Mouse (Mus musculus) MN1 (cell line): ENCODE results near the gene Fam71e1.

Experiments
- DNase-seq: peaks from one replicate; pipeline ENCODE4 v3.0.0-alpha.2; 2016; ENCODE audit warnings: low spot score

The Fam71e1 gene

DNA sequence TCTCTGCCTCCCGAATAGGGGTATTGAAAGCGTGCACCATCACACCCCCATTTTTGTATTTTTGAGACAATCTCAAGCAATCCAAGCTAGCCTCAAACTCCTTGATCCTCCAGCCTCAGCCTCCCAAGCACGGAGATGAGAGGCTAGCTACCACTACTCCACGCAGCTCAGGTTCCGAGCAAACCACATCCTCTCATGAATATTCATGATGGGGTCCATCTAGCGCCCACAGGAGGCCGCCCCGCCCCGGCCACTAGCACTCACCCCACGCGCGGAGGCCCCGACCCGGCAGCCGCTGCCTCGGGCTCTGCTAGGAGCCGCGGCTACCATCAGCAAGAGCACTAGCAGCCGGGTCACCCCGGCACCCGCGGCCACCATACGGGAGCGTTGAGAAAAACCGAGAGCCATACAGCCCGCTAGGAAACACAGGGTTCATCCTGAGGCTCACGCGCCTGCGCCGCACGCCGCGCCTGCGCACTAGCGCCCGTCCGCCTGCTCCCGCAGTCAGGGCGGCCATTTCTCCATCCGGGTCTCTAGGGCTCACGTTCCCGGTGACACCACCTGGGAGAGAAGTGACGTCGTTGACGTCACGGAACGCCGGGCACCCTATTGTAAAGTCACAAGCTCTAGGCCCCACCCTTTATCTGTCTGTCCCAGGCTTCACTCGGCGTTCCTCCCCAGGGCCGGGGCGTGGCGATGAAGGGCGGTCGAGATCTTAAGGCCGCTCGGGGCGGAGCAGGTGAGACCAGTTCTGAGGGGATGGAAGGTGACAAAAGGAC, at the start of gene Fam71e1, which contains the start of gene Emc10:
Gene Fam71e1, plus strand, starts transcription at position 590 of the 779 bp plus-strand sequence.
Gene Emc10, minus strand, starts transcription at position 538 of the 779 bp plus-strand sequence.
- peak; percentile 98 for DNase-seq

DNA sequence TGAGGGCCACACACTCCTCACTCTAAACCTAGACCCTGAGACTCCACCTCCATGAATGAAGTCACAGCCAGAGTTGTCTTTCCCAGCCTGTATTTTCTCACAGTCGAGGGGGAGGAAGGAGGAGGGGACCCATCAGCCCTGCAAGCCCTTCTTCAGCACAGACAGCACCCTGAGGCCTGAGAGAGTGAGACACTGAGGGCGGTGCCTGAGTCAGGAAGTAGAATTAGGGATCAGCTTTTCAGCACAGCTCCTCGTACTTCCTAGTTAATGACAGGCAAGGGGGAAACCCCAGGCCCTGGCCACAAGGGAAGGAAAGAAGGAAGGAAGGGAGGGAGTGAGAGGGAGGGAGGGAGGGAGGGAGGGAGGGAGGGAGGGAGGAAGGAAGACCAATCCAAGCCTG, 43.1 kb upstream of the Fam71e1 start:
- DNase-seq, result no peak

DNA sequence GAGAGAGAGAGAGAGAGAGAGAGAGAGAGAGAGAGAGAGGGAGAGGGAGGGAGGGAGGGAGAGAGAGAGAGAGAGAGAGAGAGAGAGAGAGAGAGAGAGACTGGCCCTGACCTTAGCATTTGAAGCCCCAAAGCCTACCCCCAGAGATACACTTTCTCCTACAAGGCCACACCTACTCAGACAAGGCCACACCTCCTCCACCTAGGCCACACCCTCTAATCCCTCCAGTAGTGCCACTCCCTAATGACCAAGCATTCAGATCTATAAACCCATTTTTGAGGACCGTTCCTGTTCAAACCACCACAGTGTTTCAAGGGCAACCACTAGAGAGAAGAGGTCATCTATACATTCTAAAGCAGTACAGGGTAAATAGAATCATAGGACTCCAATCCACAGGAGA, 40.1 kb upstream of the Fam71e1 start:
- DNase-seq, result no peak

DNA sequence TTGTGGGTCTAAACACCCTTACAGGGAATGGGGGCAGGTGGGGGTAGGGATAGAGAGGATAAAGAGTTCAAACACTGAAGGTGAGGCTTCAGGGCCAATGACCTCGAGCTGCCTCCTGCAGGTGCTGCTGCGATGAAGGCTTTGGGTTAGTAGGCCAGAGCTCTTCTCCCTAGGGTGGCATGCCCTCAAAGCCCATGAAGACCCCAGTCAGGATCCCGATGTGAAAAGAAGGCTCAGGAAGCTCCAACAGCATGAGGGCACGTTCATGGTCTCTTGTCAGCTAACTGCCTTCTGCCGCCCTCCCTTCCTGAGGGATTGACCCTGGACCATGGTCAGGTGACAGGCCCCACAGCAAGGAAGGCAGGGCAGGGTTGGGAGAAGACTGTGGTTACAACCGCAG, 36.3 kb upstream of the Fam71e1 start:
- no peak for DNase-seq

DNA sequence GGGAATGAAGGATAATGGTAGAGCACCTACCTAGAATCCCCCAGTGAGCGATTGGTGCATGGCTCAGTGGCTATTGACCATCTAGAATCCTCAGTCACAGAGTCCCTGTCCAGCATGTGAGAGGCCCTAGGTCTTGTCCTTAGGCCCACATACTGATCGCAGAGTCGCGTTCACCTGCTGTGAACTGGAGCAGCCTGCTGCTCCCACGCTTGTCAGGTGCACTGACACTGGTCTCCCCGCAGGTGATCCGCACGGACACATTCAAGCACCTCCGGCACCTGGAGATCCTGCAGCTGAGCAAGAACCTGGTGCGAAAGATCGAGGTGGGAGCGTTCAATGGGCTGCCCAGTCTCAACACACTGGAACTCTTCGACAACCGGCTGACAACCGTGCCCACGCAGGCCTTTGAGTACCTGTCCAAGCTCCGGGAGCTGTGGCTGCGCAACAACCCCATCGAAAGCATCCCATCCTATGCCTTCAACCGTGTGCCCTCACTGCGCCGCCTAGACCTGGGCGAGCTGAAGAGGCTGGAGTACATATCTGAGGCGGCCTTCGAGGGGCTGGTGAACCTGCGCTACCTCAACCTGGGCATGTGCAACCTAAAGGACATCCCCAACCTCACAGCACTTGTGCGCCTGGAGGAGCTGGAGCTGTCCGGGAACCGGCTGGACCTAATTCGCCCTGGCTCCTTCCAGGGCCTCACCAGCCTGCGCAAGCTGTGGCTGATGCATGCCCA, 35.4 kb upstream of the Fam71e1 start:
- DNase-seq, result no peak

DNA sequence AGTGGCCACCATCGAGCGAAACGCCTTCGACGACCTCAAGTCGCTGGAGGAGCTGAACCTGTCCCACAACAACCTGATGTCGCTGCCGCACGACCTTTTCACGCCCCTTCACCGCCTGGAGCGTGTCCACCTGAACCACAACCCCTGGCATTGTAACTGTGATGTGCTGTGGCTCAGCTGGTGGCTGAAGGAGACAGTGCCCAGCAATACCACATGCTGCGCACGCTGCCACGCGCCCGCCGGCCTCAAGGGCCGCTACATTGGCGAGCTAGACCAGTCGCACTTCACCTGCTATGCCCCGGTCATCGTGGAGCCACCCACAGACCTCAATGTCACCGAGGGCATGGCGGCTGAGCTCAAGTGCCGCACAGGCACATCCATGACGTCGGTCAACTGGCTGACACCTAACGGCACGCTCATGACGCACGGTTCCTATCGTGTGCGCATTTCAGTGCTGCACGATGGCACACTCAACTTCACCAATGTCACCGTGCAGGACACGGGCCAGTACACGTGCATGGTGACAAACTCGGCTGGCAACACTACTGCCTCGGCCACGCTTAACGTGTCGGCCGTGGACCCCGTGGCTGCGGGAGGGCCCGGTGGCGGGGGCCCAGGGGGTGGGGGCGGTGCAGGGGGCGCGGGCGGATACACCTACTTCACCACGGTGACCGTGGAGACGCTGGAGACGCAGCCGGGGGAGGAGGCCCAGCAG, 34.7 kb upstream of the Fam71e1 start:
- no peak for DNase-seq

DNA sequence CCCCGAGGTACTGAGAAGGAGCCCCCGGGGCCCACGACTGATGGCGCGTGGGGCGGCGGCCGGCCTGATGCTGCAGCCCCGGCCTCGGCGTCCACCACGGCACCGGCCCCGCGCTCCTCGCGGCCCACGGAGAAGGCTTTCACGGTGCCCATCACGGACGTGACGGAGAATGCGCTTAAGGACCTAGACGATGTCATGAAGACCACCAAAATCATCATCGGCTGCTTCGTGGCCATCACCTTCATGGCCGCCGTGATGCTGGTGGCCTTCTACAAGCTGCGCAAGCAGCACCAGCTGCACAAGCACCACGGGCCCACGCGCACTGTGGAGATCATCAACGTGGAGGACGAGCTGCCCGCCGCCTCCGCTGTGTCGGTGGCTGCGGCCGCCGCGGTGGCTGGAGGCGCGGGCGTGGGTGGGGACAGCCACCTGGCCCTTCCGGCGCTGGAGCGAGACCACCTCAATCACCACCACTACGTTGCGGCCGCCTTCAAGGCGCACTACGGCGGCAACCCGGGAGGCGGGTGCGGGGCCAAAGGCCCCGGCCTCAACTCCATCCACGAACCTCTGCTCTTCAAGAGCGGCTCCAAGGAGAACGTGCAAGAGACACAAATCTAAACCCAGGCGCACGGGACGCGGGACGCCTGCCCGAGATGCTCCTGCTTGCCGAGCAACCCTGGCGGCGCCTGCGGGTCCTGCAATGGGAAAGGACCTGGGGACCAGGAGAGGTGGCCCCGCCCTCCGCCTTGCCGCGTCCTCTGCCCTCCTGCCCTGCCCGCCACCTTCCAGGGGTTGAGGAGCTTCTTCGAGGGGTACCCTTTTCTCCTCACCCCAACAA, 33.9 kb upstream of the Fam71e1 start:
- no peak for DNase-seq

DNA sequence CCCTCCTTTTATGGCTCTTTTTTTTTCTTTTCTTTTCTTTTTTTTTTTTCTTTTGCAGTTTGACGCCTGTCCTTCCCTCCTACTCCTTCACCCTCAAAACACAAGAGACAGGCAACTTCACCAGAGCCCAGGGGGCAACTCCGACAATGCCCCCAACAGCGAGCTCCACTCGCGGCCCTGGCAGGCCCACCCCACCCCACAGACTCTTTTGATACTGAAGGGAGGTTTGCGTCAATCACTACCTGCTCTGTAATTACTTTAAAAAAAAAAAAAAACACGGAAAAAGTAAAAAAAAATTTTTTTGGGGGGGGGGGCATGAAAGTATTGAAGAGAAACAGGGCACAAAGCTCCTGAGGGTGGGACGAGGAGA, 33.3 kb upstream of the Fam71e1 start:
- DNase-seq, result no peak

DNA sequence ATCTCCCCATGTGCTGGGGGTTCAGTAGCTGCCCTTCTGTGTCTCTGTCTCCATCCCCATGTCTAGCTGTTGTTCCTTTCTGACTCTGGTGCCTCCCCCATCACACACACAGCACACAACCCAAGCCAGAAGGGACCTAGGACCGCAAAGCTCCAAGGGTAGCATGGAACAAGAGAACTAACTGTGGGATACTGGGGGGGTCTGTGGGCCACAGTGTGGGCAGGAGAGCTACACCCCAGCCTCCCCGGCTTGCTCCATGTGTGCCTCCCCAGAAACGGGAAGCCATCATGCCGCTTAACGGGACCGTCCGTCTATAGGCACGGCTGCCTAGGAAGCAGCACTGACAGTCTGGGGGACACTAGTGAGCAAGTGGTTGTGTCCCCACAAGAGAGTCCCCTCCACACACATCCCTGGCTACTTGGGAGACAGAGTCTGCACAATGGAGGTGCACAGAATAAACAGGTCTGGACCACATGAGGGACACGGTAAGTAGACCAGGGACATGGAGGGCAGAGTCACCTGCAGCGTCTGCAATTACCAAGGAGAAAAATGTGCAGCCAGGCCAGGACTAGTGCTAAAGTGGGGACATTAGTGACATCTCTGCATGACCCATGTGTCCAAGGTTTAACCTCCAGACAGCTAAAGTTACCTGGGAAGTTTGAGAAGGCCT, 32.7 kb upstream of the Fam71e1 start:
- no peak for DNase-seq

DNA sequence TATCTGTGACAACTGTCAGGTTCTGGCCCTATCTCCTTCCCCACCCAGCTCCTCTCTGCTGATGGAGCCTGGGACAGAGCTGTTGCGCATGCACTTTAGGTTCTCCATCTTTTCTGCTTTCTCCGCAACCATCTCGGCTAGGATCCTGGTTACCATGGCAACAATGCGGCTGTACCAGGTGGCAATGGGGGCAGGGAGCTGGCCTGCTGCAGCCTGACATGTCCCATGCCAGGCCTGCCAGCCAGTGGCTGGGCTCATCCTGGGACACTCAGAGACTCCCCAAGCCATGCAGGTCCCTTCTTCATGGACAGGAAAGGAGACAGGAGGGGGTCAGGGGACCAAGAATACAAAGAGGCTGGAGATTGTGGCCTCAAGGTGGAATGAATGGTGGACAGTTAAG, 31.9 kb upstream of the Fam71e1 start:
- peak; percentile 73 for DNase-seq

DNA sequence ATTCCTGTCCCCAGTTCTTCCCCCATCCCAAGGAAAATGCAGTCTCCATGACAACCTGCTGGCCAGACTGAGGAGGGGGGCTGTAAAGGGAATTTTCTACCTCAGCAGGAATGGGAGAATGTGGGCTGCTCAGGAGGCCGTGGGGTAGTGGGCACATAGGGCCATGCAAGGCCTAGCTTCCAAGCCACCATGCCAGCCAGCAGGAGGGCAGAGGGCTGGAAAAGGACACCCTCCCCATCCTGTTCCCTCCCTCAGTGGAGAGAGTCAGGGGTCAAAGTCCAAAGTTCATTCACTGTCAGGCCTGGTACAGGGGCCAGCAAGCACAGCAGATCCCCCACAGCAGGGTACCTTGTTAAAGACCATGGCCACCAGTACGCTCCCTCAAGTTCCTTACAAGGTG, 31.3 kb upstream of the Fam71e1 start, which contains the start of gene Aspdh:
Gene Aspdh, plus strand, starts transcription at position 281 of the 400 bp plus-strand sequence.
- no peak for DNase-seq

DNA sequence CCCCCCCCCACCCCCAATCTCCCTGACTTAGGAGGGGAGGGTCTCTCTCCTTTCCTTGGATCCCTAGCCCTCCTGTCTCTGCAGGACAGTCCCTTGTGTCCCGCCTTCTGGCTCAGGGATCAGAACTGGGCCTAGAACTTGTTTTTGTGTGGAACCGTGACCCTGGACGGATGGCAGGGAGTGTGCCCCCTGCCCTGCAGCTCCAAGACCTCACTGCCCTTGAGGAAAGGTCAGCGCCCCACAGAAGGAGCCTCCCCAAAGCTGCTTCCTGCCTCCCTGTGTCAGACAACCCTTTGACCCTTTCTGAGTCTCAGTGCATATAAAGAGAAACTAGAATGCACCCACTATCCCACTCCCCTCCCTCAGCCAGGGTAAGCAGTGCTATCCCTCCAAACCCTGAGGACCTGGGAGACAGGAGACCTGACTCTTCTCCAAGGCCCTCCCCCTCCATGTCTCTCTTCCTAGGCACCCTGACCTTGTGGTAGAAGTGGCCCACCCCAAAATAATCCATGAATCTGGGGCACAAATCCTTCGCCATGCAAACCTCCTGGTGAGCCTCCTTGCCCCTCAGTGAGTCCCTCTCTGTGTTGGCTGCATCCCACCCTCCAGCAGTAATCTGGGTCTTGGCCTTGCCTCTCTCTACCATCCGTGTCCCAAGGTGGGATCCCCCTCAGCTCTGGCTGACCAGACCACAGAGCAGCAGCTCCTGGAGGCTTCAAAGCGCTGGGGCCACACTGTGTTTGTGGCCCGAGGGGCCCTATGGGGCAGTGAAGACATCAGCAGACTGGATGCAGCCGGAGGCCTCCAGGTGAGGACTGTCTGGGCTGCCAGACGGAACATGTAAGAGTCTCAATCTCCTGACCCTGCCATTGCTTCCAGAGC, 30.1 kb upstream of the Fam71e1 start:
- DNase-seq, result no peak

DNA sequence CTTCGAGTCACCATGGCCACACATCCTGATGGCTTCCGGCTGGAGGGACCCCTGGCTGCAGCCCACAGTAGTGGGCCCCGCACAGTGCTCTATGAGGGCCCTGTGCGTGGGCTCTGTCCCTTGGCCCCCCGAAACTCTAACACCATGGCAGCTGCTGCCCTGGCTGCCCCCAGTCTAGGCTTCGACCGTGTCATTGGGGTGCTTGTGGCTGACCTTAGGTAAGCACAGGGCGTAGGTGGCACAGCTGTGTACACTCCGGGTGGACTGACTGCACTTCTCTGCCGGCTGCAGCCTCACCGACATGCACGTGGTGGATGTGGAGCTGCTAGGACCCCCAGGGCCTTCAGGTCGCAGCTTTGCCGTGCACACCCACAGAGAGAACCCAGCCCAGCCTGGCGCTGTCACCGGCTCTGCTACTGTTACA, 29.5 kb upstream of the Fam71e1 start:
- no peak for DNase-seq

DNA sequence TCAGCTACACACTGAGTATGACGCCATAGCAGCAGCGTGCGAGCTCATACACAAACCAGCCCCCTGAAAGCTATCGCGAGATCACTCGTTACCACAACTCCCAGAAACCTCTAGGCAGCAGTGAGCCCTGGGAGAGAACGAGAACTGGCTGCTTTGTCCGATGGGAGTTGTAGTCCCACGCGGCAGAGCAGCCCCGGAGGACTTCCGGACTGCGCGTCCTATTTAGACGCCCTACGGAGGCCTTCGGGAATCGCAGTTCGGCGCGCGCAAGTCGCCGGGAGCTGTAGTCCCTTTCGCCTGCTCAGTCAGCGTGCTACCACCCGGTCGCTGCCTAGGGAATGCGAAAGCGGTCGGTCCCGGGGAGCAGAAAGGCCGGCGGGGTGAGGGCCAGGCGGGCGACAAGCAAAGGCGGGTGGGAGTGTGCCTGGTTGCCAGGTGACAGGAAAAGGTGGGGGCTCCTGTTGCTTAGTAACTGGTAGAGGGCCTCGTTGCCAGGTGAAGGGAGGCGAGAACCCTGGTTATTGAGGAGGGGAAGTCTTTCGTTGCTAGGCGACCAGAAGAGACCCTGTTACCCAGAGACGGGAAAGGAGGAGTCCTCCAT, 28.5 kb upstream of the Fam71e1 start, which contains the start of gene Josd2:
Gene Josd2, plus strand, starts transcription at position 170 of the 601 bp plus-strand sequence.
- peak; percentile 97 for DNase-seq

DNA sequence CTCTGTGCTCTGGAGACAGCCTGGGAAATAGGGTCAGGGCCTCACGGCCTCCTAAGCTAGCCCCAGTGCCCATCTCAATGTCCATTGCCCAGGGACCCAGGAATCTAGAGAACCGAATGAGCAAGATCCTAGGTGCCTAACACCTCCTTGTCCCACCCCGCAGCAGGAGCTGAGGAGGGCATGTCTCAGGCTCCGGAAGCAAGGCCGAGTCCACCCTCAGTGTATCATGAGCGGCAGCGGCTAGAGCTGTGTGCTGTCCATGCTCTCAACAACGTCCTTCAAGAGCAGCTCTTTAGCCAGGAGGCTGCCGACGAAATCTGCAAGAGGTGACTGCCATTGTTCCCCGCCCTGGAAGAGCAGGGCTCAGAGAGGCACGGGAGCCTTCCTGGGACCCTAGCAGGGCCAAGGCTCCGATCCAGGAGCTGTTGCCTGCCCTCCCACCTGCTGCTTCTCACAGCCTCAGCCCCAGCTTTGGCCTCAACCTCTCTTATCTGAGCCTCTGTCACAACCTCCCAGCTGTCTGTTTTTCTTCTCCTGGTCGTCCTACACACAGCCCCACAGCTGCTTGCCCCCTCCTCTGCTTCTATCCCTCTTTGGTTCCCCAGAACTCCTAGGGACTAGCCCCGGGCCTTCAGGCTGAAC, 27.6 kb upstream of the Fam71e1 start:
- no peak for DNase-seq

DNA sequence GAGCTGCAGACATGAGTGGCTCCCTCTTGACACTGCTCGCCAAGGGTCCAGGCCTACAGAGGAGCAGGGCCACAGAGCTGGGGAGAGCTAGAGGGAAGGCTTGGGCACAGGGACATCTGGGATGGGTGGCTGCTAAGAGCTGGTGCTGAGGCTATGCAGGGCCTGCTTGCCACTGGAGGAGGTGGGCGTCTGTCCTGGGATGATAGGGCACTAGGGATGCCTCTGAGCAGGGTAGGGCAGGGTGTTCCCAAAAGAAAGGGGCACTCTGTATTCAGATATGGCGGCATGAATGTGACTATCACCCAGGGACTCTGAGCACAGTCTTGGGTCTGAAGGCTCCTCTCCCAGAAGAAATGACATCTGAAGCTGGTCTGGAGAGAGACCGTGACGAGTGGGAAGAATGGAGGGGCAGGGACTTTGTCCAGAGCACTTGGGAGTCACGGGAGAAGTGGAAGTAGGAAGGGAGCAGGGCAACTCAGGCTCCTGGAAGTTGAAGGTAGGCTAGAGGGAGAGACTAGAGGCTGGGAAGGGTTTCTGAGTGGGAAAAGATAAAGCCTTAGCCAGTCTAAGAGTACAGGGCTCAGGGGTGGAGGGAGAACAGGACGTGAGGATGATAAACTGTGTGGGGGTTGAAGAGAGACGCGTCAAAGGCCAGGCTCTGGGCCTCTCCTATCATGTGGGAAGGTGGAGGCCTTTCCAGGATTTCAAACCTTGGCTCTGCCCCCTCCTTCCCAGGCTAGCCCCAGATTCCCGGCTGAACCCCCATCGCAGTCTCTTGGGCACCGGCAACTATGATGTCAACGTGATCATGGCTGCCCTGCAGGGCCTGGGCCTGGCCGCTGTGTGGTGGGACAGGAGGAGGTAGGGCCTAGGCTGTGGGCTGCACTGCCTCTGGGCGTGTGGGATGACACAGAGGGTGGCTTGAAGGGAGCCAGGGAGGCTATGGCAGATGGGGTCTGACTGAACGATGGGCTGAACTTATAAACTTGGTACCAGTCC, 26.4 kb upstream of the Fam71e1 start:
- DNase-seq, result no peak

DNA sequence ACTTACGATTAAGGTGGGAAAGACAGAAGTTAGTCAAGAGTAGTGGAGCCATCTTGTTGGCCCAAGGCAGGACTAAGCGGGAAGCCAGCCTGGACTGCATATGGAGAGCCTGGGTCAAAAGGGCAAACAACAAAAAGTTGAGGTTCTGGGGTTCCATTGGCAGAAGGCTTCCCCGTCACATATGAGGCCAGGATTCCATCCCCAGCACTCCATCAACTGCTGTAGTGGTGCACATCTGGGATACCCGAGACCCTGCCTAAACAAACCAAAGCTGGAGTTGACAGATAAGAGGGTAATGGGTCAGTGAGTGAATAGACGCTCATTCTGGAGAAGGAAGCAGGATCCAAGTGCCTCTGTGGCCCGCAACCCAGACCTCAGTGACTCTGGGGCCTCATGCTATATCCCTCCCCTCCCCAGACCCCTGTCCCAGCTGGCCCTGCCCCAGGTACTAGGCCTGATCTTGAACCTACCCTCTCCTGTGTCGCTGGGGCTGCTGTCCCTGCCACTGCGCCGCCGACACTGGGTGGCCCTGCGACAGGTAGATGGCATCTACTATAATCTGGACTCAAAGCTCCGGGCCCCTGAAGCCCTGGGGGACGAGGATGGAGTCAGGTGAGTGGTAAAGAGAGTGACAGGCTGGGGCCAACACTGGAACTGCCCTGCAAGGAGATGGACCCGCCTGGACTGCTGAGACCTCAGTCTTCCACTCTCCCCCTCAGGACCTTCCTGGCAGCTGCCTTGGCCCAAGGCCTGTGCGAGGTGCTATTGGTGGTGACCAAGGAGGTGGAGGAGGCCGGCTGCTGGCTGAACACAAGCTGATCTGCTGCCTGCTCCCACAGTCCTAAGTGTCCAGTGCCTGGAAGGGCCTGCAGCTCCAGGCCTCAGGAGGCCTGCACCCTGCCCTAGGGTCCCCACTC, 25.4 kb upstream of the Fam71e1 start:
- DNase-seq, result no peak
